Mouse (Mus musculus) G1E (cell line): ENCODE data around the gene Yy2.

Experiments used
- CTCF ChIP-seq: IDR thresholded peaks from 2 replicates; pipeline ENCODE4 v1.5.1; 2012; ENCODE audit warnings: low read depth, low read length, inconsistent platforms, mixed read lengths
- GATA1 ChIP-seq: IDR thresholded peaks from 2 replicates; pipeline ENCODE4 v1.6.1; 2012; ENCODE audit warnings: borderline replicate concordance, low read length, inconsistent platforms, mixed read lengths
- GATA2 ChIP-seq: IDR thresholded peaks from 2 replicates; pipeline ENCODE4 v1.6.1; 2012; ENCODE audit warnings: low read depth, low read length, inconsistent platforms, borderline replicate concordance
- POLR2AphosphoS5 ChIP-seq: IDR thresholded peaks from 2 replicates; pipeline ENCODE4 v1.6.1; 2012; ENCODE audit warnings: low read depth, low read length, inconsistent platforms; ENCODE audit not compliant: insufficient replicate concordance
- TAL1 ChIP-seq: conservative IDR thresholded peaks from 2 replicates; pipeline ENCODE4 v1.6.1; 2012; ENCODE audit warnings: low read depth, low read length, inconsistent platforms, mixed read lengths

- no peak for TF ChIP-seq CTCF
- no peak for TF ChIP-seq GATA1
- TF ChIP-seq POLR2AphosphoS5 = no peak
- no peak for TF ChIP-seq TAL1
- no peak for TF ChIP-seq GATA2
Measured at GRCm38 (mm10) chrX:157594606-157595005, 25.8 kb upstream of the Yy2 start.
